8 mouse cellular contexts compared by ENCODE assay signal in the genomic region with DNA sequence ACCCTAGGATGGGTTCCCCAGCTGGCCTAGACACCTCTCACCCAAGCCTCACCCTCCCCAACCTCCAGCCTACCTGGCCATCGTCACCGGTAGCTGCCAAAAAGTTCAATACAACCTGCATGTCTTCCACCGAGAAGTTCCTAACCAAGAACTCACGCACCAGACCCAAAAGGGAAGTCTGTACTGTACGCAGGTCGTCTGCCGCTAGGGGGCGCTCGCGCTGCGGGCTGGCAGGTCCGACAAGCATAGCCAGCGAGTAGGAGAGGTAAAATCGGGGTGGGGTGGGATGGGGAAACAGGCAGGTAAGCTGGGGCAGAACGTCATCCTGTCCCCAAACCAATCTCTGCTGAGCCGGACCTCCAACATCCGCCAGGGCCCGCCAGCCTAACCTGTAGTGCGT. TPM values are rescaled to one million over a fixed set of nuclear protein-coding genes. Genes with fewer than 3 reads are reported as not detected.
DNase-seq lines count a peak whose midpoint lies in the region; ATAC-seq and TF ChIP-seq lines count a peak whose summit lies in the region.

No protein-coding gene starts in this region.

- peaks cover 10% of the 10 kb centered on the region; the same call in 1 of the 2 replicates for H3K27me3 ChIP-seq in kidney, embryonic 16.5 days (ENCODE audit: insufficient read depth, low read length)
- H3K27me3 ChIP-seq in cerebellum, adult 2 months (ENCODE audit: control insufficient read depth, insufficient read depth, low read length): no peaks in the 10 kb centered on the region
- H3K27me3 ChIP-seq in forebrain, postnatal 0 days (ENCODE audit: insufficient read depth, low read length): no peaks in the 10 kb centered on the region
- no peaks in the 10 kb centered on the region for H3K27me3 ChIP-seq in hindbrain, embryonic 14.5 days (ENCODE audit: control insufficient read depth, insufficient read depth, low read length)
- no peaks in the 10 kb centered on the region for H3K27me3 ChIP-seq in midbrain, postnatal 0 days (ENCODE audit: insufficient read depth, low read length)

- no peaks in the 10 kb centered on the region for H3K9me3 ChIP-seq in kidney, embryonic 16.5 days (ENCODE audit: low read length)
- H3K9me3 ChIP-seq in forebrain, postnatal 0 days (ENCODE audit: low read length): no peaks in the 10 kb centered on the region
- no peaks in the 10 kb centered on the region for H3K9me3 ChIP-seq in hindbrain, embryonic 14.5 days (ENCODE audit: control insufficient read depth, low read length)
- no peaks in the 10 kb centered on the region for H3K9me3 ChIP-seq in midbrain, postnatal 0 days (ENCODE audit: low read length)

- H3K27ac ChIP-seq in kidney, embryonic 16.5 days (ENCODE audit: low read length): no peak overlapping the region
- no peak overlapping the region for H3K27ac ChIP-seq in cerebellum, adult 2 months (ENCODE audit: insufficient read depth, low read length)
- no peak overlapping the region for H3K27ac ChIP-seq in forebrain, postnatal 0 days (ENCODE audit: low read depth, low read length)
- no peak overlapping the region for H3K27ac ChIP-seq in hindbrain, embryonic 14.5 days
- no peak overlapping the region for H3K27ac ChIP-seq in midbrain, postnatal 0 days (ENCODE audit: low read depth, low read length)

- no peak overlapping the region for H3K9ac ChIP-seq in kidney, embryonic 16.5 days (replicated peaks; ENCODE audit: low read length)
- no peak overlapping the region for H3K9ac ChIP-seq in forebrain, postnatal 0 days
- no peak overlapping the region for H3K9ac ChIP-seq in hindbrain, embryonic 14.5 days
- H3K9ac ChIP-seq in midbrain, postnatal 0 days (replicated peaks; ENCODE audit: low read length, poor library complexity, severe bottlenecking): no peak overlapping the region

- peak; percentile 92 for TF ChIP-seq CTCF in cerebellum, adult 2 months (IDR thresholded peaks at IDR 0.05; ENCODE audit: borderline replicate concordance, insufficient read depth, low read depth, low read length)
- peak; percentile 96 for TF ChIP-seq CTCF in forebrain, postnatal 0 days (IDR thresholded peaks at IDR 0.05; ENCODE audit: low read depth)
- TF ChIP-seq CTCF in midbrain, postnatal 0 days (IDR thresholded peaks at IDR 0.05): peak; percentile 94

- peaks cover 19% of the 10 kb centered on the region; the same call in 1 of the 2 replicates for H3K36me3 ChIP-seq in kidney, embryonic 16.5 days (ENCODE audit: insufficient read depth, low read length)
- H3K36me3 ChIP-seq in forebrain, postnatal 0 days (ENCODE audit: insufficient read depth): no peaks in the 10 kb centered on the region; the same call in 1 of the 2 replicates
- no peaks in the 10 kb centered on the region for H3K36me3 ChIP-seq in hindbrain, embryonic 14.5 days (replicated peaks; ENCODE audit: control insufficient read depth, insufficient read depth)
- H3K36me3 ChIP-seq in midbrain, postnatal 0 days (ENCODE audit: insufficient read depth, low read length): peaks cover 28% of the 10 kb centered on the region

- TF ChIP-seq POLR2A in cerebellum, adult 2 months (IDR thresholded peaks at IDR 0.05; ENCODE audit: borderline replicate concordance, insufficient read depth, low read length): no peak

- no peak for ATAC-seq in kidney, embryonic 16.5 days (ENCODE audit: low FRiP score, low TSS enrichment)
- peak; percentile 66 for ATAC-seq in forebrain, postnatal 0 days
- no peak for ATAC-seq in hindbrain, embryonic 14.5 days (ENCODE audit: low FRiP score)
- ATAC-seq in midbrain, postnatal 0 days (ENCODE audit: low FRiP score): no peak

- WGBS in kidney, embryonic 16.5 days: 9% methylated on average over 19 of the region's 19 CpGs
- 13% methylated on average over 19 of the region's 19 CpGs for WGBS in cerebellum, adult 2 months
- WGBS in forebrain, postnatal 0 days: 10% methylated on average over 19 of the region's 19 CpGs
- WGBS in hindbrain, embryonic 14.5 days: 7% methylated on average over 19 of the region's 19 CpGs
- 8% methylated on average over 19 of the region's 19 CpGs for WGBS in midbrain, postnatal 0 days

- intact Hi-C loops in left cerebral cortex, postnatal 25 days (cut with DNase I): loop anchor here (1.0 to 10.0 kb wide), 3 partner anchors 74 to 240 kb away; a partner anchor contains a TSS

- DNase-seq in kidney, adult 18-20 months: peak; percentile 91
- DNase-seq in cerebellum, adult 2 months: peak; percentile 78 to 89
- DNase-seq in forebrain, postnatal 0 days: peak; percentile 86
- DNase-seq in hindbrain, embryonic 14.5 days (ENCODE audit: low spot score): peak; percentile 86
- DNase-seq in left cerebral cortex, postnatal 25 days (ENCODE audit: low spot score in 2 of 2): peak; percentile 86
- peak; percentile 69 for DNase-seq in midbrain, postnatal 0 days (ENCODE audit: low spot score)
- DNase-seq in spleen, postnatal 14 days (ENCODE audit: low spot score in 2 of 2): peak; percentile 78 to 92

- no peak overlapping the region for H3K4me2 ChIP-seq in kidney, embryonic 16.5 days (replicated peaks; ENCODE audit: low read depth, low read length)
- H3K4me2 ChIP-seq in forebrain, postnatal 0 days (ENCODE audit: low read depth): no peak overlapping the region
- H3K4me2 ChIP-seq in hindbrain, embryonic 14.5 days (replicated peaks): no peak overlapping the region
- no peak overlapping the region for H3K4me2 ChIP-seq in midbrain, postnatal 0 days (ENCODE audit: low read depth, low read length, poor library complexity, severe bottlenecking)

- H3K4me1 ChIP-seq in kidney, embryonic 16.5 days (ENCODE audit: insufficient read depth, low read length): peaks cover 16% of the 10 kb centered on the region
- peaks cover 15% of the 10 kb centered on the region for H3K4me1 ChIP-seq in cerebellum, adult 2 months (ENCODE audit: control insufficient read depth, insufficient read depth, low read length)
- H3K4me1 ChIP-seq in forebrain, postnatal 0 days (ENCODE audit: insufficient read depth): no peaks in the 10 kb centered on the region
- H3K4me1 ChIP-seq in hindbrain, embryonic 14.5 days (replicated peaks; ENCODE audit: control insufficient read depth, insufficient read depth, low read length): no peaks in the 10 kb centered on the region
- H3K4me1 ChIP-seq in midbrain, postnatal 0 days (ENCODE audit: insufficient read depth, low read length): no peaks in the 10 kb centered on the region

- H3K4me3 ChIP-seq in kidney, embryonic 16.5 days (ENCODE audit: low read length): no peak overlapping the region
- H3K4me3 ChIP-seq in cerebellum, adult 2 months (replicated peaks; ENCODE audit: insufficient read depth, low read depth, low read length): no peak overlapping the region
- no peak overlapping the region for H3K4me3 ChIP-seq in forebrain, postnatal 0 days (ENCODE audit: low read depth, low read length)
- no peak overlapping the region for H3K4me3 ChIP-seq in hindbrain, embryonic 14.5 days (replicated peaks; ENCODE audit: low read length)
- H3K4me3 ChIP-seq in midbrain, postnatal 0 days (ENCODE audit: low read depth, low read length): no peak overlapping the region

RNA-seq across cellular contexts. Expression of a gene that starts 11.0 kb away (rescaled TPM):
- 60.0 and 61.4 TPM in 2 replicates for polyA plus RNA-seq in kidney, embryonic 16.5 days (2015; fragmentation: Nextera tagmentation; extraction: Ambion mirVana)
- polyA plus RNA-seq in cerebellum, adult 2 months (2012; rRNA removed): 3.2 and 3.5 TPM in 2 replicates
- total RNA-seq in forebrain, postnatal 0 days (2014; rRNA removed): 21.3 and 22.5 TPM in 2 replicates
- polyA plus RNA-seq in forebrain, postnatal 0 days (2015; fragmentation: Nextera tagmentation; extraction: Ambion mirVana): 19.1 and 27.2 TPM in 2 replicates
- polyA plus RNA-seq in hindbrain, embryonic 14.5 days (2014; fragmentation: Nextera tagmentation; extraction: Ambion mirVana): 16.4 and 16.8 TPM in 2 replicates
- 1 to 10 TPM; 1.3 TPM for total RNA-seq in left cerebral cortex, postnatal 25 days (2021)
- 20.9 and 23.2 TPM in 2 replicates for total RNA-seq in midbrain, postnatal 0 days (2014; rRNA removed)
- 17.4 and 20.6 TPM in 2 replicates for polyA plus RNA-seq in midbrain, postnatal 0 days (2015; fragmentation: Nextera tagmentation; extraction: Ambion mirVana)

RNA-seq across cellular contexts. Expression of a gene that starts 18.7 kb away (rescaled TPM):
- 4.8 and 5.0 TPM in 2 replicates for polyA plus RNA-seq in kidney, embryonic 16.5 days (2015; fragmentation: Nextera tagmentation; extraction: Ambion mirVana)
- 16.8 and 19.1 TPM in 2 replicates for polyA plus RNA-seq in cerebellum, adult 2 months (2012; rRNA removed)
- 6.1 and 17.6 TPM in 2 replicates for total RNA-seq in forebrain, postnatal 0 days (2014; rRNA removed)
- 1.1 and 2.0 TPM in 2 replicates for polyA plus RNA-seq in forebrain, postnatal 0 days (2015; fragmentation: Nextera tagmentation; extraction: Ambion mirVana)
- 2.2 and 4.0 TPM in 2 replicates for polyA plus RNA-seq in hindbrain, embryonic 14.5 days (2014; fragmentation: Nextera tagmentation; extraction: Ambion mirVana)
- 10 to 100 TPM in 1 of 2 experiments, 1 to 10 TPM in 1; 9.3 to 14.4 TPM for total RNA-seq in left cerebral cortex, postnatal 25 days (2021)
- 9.3 and 11.5 TPM in 2 replicates for total RNA-seq in midbrain, postnatal 0 days (2014; rRNA removed)
- 3.9 and 4.0 TPM in 2 replicates for polyA plus RNA-seq in midbrain, postnatal 0 days (2015; fragmentation: Nextera tagmentation; extraction: Ambion mirVana)

RNA-seq across cellular contexts. Expression of a gene that starts 21.1 kb away (rescaled TPM):
- polyA plus RNA-seq in kidney, embryonic 16.5 days (2015; fragmentation: Nextera tagmentation; extraction: Ambion mirVana): 154 and 155 TPM in 2 replicates
- 98.5 and 102 TPM in 2 replicates for polyA plus RNA-seq in cerebellum, adult 2 months (2012; rRNA removed)
- total RNA-seq in forebrain, postnatal 0 days (2014; rRNA removed): 38.4 and 48.4 TPM in 2 replicates
- 103 and 104 TPM in 2 replicates for polyA plus RNA-seq in forebrain, postnatal 0 days (2015; fragmentation: Nextera tagmentation; extraction: Ambion mirVana)
- 84.6 and 97.6 TPM in 2 replicates for polyA plus RNA-seq in hindbrain, embryonic 14.5 days (2014; fragmentation: Nextera tagmentation; extraction: Ambion mirVana)
- total RNA-seq in left cerebral cortex, postnatal 25 days (2021): 10 to 100 TPM; 47.2 to 55.7 TPM
- 25.0 and 51.6 TPM in 2 replicates for total RNA-seq in midbrain, postnatal 0 days (2014; rRNA removed)
- polyA plus RNA-seq in midbrain, postnatal 0 days (2015; fragmentation: Nextera tagmentation; extraction: Ambion mirVana): 102 and 106 TPM in 2 replicates
